Mouse (Mus musculus): Measurements from ENCODE around the gene Mthfsd.

- no peak for TF ChIP-seq CTCF (IDR thresholded peaks at IDR 0.05; ENCODE audit: insufficient read depth, low read length)
- TF ChIP-seq POLR2A (IDR thresholded peaks at IDR 0.05; ENCODE audit: borderline replicate concordance, extremely low read depth, low read depth, low read length) = no peak
These were observed 49.1 kb downstream of the Mthfsd start for GRCm38 (mm10) chr8:121059098-121059497.
